Mouse (Mus musculus): ENCODE measurements around the gene E030018B13Rik. TPM values are rescaled to one million over a fixed set of nuclear protein-coding genes. Genes with fewer than 3 reads are reported as not detected.
A peak's percentile ranks its signal among the peaks of the same experiment; 100 is the strongest.

E030018B13Rik gene
- total RNA-seq, 2 experiments from 2014 or later, result not detected

DNA sequence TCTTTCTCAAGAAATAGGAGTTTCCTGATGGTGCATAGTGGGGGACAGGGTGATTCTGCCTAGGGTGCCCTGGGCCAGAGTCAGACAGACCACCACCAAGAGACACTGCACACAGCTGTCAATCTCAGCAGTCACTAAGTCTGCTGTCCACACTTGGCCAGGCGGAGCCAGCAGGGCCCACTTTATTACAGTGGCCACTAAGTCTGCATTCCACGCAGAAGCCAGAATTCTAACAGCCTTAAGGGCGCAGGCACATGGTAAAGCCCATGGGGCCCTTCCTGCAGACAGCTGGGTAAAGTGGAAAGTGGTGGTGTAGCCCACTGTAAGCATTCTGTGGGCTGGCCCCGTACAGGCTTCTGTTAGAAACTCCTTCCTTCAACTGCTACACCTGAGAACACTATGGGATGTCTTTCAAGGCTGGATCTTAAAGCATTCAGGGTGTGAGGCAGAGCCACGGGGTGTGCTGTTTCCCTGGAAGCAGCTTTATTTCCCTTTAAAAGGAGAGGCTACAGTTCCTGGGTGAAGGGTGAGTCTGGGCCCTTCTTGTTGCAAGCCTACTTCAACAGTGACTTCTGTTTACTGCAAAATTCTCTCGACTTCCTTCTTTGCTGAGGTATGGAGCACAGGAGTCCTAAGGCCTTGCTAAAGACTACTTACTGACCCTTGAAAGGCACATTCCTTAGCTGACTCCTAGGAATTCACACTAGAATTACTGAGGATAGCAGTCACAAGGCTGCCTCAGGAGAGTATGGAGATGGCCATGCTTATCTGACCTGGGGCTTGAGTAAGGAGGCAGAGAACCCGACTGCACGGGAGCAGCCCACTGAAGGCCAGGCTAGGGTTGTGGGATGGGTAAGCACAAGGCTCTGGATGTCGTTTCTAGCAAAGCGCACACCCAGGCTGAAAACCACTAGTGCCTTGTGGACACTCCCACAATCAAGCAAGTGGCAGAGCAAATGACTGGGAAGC lies 2.6 kb upstream of the E030018B13Rik start:
- no peak for DNase-seq (ENCODE audit: extremely low spot score in 1 of 2, low spot score in 1 of 2)

DNA sequence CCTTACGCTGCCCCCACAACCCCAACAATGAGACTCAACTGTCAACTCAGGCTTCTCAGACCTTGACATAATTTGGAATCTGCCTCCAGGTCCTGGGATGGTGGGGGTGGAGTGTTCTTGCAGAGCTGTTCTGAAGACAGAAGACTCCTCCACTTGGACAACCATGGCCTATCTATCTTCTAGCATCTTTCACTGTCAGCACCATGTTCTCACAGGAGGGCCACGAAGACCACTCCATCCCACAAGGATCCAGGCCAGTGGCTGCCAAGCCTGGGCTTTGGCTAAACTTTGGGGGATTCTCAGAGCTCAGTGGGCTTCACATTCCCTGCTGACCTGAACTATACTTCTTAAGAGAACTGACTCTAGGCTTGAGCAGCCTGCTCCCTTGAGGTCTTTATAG lies 1.8 kb upstream of the E030018B13Rik start:
- DNase-seq (ENCODE audit: extremely low spot score in 1 of 2, low spot score in 1 of 2), result no peak

DNA sequence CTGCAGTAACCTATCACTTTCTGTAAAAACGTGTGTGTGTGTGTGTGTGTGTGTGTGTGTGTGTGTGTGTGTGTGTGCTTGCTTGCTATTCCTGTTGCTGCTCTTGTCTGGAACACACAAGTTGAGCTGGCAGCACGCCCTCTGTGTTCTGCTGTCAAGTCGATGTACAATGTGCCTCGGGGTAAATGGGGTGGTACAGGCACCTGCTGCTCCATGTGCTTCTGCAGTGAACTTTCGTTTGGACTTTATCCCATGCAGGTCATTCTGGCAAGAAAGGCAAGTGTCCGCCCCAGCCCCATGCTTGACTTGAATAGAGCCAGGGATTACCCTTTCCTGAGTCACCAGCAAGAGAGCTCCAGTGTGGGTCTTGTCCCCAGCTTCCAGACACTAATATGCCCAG lies 1.0 kb downstream of the E030018B13Rik start:
- DNase-seq (ENCODE audit: extremely low spot score in 1 of 2, low spot score in 1 of 2), result peak in 1 of 2 experiments; percentile 72

DNA sequence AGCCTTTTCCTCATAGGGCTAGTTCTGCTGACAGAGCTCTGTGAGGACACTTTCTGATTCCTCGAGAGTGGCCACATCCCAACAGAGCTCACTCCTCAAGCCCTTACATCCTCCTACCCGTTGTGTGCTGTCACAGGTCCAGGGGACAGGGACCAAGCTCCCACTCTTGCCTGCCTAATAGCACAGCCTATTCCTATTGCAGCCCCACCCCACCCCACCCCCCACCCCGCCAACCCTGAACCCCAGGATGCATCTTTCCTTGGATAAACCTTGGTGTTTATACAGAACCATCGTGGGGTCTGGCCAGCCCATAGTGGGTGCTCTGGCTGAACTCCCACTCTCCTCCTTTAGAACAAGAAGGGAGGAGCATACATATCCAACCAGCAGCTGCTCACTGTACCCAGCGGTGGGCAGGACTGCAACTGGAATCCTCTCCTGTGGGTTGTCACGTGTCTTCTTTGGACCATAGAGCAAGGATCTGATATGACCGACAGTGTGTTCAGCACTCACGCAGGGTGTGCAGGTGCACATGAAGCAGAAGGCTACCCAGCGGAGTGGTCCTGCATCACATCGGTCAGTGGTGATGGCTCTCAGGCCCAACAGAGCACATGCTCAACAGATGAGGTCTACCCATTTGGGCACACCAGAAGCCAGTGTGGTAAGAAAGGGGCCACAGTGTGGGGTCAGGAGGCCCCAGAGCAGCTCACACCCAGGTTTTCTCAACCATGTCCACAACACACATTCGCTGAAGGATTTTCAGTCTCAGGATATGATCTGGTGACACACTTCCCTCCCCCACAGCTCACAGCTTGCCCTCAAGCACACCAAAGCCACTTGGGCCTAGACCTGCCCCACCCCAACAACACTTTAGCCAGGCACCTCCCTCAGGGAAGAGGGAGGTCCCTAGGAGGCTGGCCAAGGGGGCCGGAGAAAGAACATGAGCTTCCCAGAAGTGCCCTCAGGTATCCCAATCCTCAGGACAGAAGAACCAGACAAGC lies 2.4 kb downstream of the E030018B13Rik start:
- no peak for DNase-seq (ENCODE audit: extremely low spot score in 1 of 2, low spot score in 1 of 2)

DNA sequence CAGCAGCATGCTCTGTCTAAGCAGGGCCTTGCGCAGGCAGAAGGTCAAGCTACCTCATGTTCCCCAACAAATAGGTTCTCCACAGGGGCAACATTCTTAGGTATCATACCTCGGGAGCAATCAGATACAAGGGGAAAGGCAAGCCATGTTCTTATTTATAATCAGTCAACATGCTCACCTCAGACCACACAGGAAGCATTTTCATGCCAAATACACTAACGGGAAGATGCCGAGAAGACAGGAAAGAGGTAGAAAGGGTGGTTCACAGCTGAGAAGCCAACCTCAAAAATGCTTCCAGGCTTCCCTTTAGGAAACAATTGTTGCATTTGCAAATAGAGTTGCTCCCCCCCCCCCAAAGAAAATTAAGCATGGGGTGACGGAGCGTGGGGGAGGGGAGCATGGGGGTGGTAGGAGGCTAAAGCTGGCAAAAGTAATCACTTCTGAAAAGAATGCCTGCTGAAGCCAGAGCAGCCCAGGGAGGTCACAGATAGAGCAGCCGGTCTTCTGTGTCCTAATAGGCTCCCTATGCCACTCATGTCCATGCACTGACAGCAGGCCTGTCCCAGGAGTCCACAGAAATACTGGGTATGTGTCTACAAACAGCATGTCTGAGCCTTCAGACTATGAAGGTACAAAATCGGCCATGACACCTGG lies 5.4 kb downstream of the E030018B13Rik start:
- DNase-seq (ENCODE audit: extremely low spot score in 1 of 2, low spot score in 1 of 2), result no peak

DNA sequence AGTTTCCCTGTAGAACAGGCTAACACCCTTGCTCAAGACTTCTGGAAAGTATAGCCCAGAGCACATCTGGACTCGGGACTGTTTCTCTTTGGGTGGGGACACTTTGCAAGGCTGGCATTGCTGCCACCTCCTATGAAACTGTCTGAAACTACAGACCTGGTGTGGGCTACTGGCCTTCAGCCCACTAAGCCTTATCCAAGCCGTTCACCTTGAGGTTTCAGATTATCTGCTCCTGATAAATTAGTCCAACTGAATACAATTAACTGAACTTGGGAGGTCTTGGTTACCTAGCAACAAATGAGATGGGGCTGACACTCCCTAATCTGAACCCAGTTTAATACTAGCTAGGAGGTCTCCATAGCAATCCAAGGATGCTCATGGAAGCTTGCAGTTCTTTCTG lies 5.9 kb downstream of the E030018B13Rik start:
- DNase-seq (ENCODE audit: extremely low spot score in 1 of 2, low spot score in 1 of 2), result no peak

DNA sequence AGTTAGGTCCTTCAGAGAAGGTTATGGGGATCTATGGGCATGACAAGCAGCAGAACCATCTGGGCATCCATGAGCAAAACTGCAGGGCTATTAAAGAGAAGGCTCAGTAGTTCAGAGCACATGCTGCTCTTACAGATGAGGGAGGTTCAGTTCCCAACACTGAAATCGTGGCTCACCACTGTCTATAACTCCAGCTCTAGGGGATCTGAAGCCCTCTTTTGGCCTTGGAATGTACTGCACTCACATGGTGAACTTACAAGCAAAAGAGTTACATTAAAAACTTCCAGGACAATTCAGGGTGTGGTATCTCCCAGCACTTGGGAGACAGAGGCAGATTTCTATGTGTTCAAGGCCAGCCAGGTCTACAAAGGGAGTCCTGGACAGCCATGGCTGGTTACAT lies 6.3 kb downstream of the E030018B13Rik start:
- DNase-seq (ENCODE audit: extremely low spot score in 1 of 2, low spot score in 1 of 2), result no peak

DNA sequence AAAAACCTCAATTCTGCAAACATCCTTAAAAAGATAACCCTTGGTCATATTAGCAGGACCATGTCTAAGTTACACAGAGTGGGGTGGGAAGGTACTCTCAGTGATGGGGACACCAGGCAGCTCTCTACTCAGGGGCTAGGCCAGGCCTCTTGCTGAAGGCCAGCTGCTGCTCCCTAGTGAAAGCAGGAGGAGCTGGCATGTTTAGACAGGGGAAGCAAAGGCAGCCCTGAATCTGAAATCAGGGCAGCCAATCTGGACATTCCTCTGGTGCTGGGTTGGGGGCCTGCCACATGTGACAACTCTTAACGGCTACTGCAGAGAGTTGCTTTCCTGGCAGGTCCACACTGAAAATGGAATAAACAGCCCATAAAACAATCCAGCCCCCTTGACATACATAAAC lies 7.5 kb downstream of the E030018B13Rik start:
- DNase-seq (ENCODE audit: extremely low spot score in 1 of 2, low spot score in 1 of 2), result no peak

DNA sequence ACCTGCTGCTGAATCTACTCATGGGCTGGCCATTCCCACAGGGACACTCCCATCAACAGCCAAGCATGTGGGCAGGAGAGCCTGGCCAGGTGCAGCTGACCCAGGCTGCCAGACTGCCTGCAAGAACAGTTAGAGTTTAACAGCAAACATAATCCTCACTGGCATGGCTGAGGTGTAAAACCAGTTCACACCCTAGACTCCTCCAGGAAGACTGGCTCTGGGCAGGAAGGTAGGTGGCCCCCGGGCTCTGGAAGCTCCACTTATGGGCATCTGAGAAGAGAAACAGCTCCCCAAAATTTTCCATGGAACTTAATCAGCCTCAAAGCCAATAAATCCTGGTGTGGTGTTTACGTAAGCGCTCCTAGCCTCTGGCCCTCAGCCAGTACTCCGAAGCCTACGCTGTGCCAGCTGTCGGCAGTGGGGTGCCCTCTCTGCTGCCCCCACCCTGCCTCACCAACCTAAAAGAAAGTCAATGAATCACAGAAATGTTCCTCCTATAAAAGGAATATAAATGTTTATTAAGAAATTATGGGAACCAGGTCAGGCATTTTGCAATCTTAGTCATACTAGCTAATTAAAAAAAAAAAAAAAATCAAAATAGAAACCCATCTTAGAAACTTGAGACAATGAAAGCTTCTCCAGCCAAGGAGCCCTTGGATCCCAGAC lies 8.2 kb downstream of the E030018B13Rik start:
- peak in 1 of 2 experiments; percentile 75 for DNase-seq (ENCODE audit: extremely low spot score in 1 of 2, low spot score in 1 of 2)

DNA sequence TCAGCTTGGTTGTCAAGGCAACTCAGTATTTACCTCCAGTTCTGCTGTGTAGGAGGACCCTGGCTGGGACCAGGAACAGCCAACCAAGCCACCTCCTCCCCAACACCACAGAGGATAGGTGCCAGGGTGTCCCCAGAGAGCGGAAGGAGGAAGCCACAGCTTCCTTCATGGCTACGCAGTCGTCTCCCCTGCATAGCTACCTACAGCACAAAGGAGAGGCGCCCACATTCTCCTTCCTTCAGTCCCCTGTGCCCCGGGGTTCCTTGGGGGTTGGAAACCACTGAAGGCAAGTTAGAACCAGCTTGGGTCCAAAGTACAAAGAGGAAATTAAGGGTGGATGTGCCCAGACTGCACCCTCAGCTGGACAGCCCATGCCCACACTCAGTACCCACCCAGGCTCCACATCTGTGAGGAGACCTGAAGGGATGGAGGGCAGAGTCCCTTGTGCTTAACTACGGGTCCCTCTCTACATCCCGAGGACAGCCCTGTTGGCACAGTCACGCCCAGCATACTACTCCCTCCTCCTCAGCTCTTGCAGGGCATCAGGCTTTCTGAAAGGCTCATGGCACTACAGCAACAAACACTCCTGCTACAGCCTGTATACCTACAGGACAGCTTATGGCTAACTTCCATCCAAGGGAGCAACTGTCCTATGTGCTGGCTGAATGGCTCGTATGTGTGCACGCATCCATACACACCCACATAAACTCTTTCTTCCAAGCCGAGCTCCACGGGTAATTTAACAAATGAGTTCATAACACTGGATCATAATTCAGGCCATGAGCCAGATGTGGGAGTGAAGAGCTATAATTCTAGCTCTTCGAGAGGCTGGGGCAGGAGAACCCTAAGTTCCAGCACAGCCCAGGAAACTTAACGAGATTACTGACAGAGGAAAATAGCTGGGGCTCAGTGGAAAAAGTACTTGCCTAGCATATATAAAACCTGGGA lies 9.0 kb downstream of the E030018B13Rik start:
- peak in 1 of 2 experiments; percentile 36 for DNase-seq (ENCODE audit: extremely low spot score in 1 of 2, low spot score in 1 of 2)

DNA sequence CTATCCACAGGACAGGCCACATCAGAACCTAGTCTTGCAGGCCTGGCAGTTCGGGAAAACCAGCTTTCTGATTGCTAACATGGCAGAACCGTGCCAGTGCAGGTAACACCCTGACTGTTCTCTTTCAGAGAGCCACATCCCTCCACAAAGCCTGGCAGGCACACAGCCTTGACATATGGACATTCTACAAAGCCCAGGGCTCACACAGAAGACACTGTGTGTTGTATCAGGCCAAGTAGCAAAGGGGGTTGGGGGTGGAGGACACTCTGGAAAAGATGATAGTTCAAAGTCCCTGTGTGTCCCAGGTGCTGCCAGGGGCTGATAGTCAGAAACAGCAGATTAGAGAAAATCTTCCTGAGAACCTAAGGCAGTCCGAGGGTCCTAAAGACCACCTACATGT lies 9.8 kb downstream of the E030018B13Rik start:
- DNase-seq (ENCODE audit: extremely low spot score in 1 of 2, low spot score in 1 of 2), result no peak

DNA sequence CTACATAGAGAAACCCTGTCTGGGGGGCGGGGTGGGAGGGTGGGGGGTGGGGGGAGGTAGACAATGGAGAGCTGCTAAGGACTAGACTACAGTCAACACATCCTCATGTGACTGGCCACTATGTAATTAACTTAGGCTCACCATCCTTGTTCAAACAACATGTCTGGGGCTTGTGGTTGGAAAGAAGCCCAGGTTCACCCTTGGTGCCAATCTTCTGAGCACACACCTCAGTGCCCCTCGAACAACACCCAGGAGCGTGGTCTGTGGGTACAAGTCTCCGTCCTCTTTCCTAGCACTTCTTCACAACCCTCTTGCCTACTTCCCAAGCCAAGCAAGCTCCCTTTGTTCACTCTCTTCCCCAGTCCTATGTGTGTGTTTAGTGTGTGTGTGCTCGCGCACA lies 10.5 kb downstream of the E030018B13Rik start:
- DNase-seq (ENCODE audit: extremely low spot score in 1 of 2, low spot score in 1 of 2), result no peak

DNA sequence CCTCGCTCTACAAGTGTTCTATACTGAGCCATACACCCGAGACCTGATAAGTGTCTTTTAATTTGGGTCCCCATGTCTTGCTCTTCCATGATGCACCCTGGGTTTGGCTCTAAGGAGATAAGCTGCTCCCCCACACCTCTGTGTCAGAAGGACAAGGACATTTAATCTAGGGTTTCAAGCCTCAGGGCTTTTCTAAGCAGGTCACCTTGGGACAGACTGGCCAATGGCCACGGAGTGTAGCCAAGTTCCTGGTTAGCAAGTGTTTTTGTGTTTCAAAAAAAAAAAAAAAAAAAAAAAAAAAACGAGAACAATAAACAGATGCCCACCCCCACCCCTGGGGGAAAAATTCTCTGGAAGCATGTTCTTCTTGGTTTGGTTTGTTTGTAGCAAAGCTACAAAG lies 12.4 kb downstream of the E030018B13Rik start:
- no peak for DNase-seq (ENCODE audit: extremely low spot score in 1 of 2, low spot score in 1 of 2)

DNA sequence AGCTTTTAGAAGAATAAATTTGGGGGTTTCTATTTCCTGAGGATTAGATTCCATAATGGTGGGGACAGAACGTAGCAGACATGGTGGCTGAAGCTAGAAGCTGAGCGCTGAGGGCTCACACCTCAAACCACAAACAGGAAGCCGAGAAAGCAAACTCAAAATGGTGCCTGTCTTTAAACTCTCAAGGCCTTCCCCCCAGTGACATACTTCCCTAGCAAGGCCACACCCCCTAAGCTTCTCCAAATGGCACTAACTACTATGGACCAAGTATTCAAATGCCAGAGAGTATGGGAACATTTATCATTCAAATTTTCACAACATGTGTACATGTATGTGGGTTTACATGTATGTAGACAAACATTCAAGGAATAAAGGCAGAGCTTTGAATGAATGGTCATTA lies 13.5 kb downstream of the E030018B13Rik start:
- DNase-seq (ENCODE audit: extremely low spot score in 1 of 2, low spot score in 1 of 2), result no peak

DNA sequence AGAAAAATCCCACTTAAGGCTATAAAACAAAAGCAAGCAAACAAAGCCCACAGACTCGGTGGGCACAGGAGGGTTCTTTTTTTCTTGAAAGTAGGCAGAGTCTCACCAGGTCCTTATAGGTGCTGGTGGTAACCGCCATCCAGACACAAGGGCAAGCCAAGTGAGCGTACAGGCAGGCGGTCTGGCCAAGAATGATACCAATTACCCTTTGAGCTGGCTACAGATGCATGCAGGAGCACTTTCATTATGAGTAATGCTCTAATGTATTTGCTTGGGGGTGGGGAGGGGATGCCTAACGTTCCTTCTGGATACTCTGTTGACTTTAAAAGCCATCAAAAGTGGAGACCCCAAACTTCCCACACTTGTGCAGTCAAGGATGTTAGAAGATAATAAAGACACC lies 14.1 kb downstream of the E030018B13Rik start:
- DNase-seq (ENCODE audit: extremely low spot score in 1 of 2, low spot score in 1 of 2), result no peak

DNA sequence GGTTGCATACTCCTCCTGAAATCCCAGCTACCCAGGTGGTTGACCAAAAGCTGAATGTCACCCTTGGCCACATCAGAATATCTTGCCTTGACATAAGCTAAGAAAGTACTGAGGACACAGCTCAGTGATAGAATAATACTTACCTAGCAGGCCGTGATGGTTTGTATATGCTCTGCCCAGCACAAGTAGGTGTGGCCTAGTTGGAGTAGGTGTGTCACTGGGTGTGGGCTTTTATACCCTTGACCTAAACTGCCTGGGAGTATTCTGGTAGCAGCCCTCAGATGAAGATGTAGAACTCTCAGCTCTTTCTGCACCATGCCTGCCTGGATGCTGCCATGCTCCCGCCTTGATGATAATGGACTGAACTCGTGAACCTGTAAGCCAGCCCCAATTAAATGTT lies 15.8 kb downstream of the E030018B13Rik start:
- DNase-seq (ENCODE audit: extremely low spot score in 1 of 2, low spot score in 1 of 2), result no peak

DNA sequence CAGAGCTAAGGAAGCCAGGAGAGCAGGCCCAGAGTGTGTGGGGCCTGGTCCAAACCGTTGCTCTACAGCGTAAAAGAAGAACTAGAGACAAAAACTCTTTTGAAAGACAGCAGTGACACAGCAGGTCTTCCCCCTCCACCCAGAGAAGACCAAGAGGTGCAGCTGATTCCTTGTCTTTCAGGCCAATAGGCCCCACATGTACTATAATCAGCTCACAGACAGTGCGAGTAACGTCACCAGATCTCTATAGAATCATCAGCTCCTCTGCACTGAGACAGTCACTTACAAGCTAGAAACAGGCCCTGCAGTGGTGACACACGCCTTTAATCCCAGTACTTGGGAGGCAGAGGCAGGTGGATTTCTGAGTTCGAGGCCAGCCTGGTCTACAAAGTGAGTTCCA lies 17.2 kb downstream of the E030018B13Rik start:
- no peak for DNase-seq (ENCODE audit: extremely low spot score in 1 of 2, low spot score in 1 of 2)

DNA sequence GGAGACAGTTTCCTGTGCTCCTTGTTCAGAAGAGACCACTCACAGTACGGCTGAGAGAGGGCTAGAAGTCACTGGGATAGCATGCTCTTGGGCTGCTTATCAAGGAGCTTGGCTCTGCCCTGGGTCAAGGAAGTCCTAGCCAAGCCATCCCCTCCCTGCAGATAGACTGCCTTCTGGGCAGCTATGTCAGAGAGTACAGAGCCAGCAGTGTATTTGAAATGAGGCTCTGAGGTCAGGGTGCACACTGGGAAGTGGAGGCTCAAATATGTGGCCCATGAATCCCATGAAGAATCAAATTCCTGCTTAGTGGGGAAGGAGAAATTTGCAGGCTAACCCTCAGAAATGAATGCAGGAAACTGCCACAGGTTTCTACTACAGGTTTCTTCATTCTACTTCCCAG lies 17.9 kb downstream of the E030018B13Rik start:
- no peak for DNase-seq (ENCODE audit: extremely low spot score in 1 of 2, low spot score in 1 of 2)

DNA sequence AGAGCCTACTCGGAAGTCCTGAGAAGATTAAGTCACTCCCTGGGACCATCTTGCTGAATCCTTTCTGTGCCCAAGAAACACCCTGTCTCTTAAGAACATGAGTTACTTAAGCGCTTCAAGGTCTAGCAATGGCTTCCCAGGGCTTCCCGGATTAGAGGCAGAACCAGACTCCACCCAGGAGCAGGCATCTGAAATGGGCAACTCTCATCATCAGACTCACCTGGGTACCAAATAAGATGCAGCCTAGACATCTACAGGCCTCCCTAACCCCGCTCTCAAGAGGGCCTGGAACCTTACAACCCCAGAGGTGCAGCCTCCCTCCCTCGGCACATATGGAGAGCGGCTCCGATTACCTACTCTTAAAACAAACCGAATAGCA lies 19.1 kb downstream of the E030018B13Rik start:
- DNase-seq (ENCODE audit: extremely low spot score in 1 of 2, low spot score in 1 of 2), result no peak

Data from layer of hippocampus, postnatal 25 days (tissue).